Mouse (Mus musculus) gastrocnemius, postnatal 10 days (tissue): ENCODE data around the gene Aatk. TPM values are rescaled to one million over a fixed set of nuclear protein-coding genes. Genes with fewer than 3 reads are reported as not detected.
A peak's percentile ranks its signal among the peaks of the same experiment; 100 is the strongest.

Experiments used
- DNase-seq: peaks from one replicate; pipeline ENCODE4 v3.0.0; 2021; ENCODE audit warnings: mixed read lengths
- long read RNA-seq, 2 experiments: library from polyadenylated mRNA; stranded (forward); transcript quantifications; one replicate each; pipeline ENCODE4 v2.0.0; 2021
- total RNA-seq, 2 experiments: library from RNA; stranded (reverse); gene quantifications; 2 replicates each; pipeline ENCODE4 v1.2.3; 2021

Aatk gene
- 10 to 100 TPM; 18.5 to 20.5 TPM for total RNA-seq
- long read RNA-seq, experiment 1, full-length matches to known transcripts = 3 of 24 reads
- long read RNA-seq, experiment 1, partial matches to known transcripts = 11 of 24 reads
- long read RNA-seq, experiment 1, other reads (novel, unspliced or antisense) = 10 of 24 reads
- long read RNA-seq, experiment 2, full-length matches to known transcripts = 2 of 17 reads
- long read RNA-seq, experiment 2, partial matches to known transcripts = 8 of 17 reads
- long read RNA-seq, experiment 2, other reads (novel, unspliced or antisense) = 7 of 17 reads

DNA sequence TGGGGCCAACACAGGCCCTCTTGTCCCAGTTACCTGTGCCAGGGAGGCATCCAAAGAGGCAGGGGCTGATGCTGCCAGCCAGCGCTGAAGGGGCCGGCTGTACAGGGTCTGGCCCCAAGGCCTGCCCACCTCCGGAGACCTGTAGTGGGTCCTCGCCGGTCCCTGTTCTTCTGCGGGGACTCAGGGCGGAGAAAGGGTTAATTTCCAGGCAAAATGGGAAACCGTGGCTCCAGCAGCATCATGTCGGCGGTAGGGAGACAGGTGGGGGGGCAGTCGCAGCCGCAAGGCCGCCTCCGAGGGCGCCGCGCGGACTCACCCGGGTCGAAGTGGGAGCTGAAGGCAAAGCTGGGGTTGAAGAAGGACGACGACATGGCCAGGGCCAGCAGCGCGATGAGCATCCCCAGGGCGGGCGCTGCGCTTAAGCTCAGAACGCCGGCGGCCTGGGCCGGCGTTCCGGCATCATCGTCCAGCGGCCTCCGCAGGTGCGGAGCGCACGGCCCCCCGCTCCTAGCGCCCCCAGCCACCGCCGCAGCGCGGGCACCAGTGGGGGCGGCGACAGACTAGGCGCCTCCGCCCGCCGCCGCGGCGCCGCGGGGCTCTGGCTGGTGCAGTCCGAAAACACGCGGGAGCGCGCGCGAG lies at the start of gene Aatk:
TSS of gene Aatk (minus strand) at position 615 of the 639 bp plus-strand sequence.
- peak; percentile 42 for DNase-seq

DNA sequence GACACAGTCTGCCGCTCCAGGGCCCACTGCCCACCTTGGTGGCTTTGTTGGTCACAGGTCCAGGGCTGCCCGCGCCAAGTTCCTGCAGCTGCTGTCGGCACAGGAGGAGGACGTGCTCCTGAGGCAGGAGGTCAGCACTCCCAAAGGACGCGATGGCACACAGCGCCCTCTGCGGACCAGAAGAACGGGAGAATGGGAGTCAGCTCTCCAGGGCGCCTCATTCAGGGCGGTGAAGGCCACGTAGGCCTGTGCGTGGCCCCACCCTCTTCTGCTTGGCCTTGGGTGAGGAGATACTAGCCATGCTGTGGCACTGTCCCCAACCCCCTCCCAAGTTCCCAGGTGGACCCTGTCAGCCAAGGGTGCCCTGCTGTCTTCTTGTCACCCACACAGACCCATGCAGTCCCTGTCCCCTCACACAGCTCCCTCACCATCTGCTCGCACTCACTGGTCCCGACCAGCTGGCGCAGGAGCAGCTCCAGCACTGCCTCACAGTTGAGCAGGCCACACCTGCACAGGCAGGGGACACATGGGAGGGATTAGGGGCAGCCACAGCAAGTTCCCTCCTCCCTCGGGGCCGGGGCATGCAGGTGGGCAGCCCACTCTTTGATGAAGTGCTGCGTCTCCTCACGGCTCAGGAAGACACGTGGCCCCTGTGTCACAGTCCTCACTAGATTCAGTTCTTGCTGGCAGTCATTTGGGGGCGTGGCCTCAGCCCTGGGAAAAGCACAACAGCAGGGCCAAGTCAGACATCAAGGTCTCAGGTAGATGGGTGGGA lies 46.0 kb upstream of the Aatk start:
- DNase-seq = no peak

DNA sequence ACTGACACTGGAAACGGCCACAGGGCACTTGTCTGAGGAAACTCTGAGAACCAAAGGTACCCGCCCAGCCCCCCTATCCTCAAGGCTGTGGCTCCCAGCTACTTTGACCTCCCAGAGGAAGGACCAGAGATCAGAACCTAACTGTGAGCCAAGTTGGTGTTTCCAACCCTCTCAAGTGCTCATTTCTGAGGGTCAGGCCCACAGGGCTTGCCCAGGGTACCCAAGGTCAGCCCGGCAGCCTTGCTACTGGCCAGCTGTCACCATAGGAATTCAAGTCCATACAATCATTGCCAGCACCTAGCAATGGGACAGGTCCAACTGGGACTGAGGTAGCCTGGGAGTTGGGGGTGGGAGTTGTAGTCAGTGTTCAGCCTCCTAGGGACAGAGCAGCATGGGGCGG lies 43.7 kb upstream of the Aatk start:
- DNase-seq = no peak

DNA sequence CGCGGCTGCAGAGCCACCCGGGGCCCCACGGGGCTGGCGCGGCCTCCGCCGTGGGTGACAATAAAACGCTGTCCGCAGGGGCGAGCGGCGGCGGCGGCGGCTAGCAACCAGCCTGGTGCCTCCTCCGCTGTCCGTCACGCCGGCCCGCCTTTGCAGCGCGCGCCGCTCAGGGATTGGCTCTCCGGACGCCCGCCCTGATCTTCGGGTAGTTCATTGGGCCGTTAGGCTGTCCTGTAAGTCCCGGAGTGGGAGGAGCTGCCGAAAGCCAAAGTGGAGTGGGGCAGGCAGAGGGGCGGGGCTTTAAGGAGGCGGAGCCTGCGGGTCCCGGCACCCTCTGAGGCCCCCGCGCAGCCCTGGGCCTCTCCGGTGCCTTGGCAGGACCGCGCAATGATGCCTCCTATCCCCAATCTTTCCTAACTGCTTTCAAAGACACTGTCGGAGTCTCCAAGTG lies 39.8 kb upstream of the Aatk start, which contains the start of gene Cep131:
TSS of gene Cep131 (minus strand) at position 126 of the 451 bp plus-strand sequence.
- peak; percentile 97 for DNase-seq

DNA sequence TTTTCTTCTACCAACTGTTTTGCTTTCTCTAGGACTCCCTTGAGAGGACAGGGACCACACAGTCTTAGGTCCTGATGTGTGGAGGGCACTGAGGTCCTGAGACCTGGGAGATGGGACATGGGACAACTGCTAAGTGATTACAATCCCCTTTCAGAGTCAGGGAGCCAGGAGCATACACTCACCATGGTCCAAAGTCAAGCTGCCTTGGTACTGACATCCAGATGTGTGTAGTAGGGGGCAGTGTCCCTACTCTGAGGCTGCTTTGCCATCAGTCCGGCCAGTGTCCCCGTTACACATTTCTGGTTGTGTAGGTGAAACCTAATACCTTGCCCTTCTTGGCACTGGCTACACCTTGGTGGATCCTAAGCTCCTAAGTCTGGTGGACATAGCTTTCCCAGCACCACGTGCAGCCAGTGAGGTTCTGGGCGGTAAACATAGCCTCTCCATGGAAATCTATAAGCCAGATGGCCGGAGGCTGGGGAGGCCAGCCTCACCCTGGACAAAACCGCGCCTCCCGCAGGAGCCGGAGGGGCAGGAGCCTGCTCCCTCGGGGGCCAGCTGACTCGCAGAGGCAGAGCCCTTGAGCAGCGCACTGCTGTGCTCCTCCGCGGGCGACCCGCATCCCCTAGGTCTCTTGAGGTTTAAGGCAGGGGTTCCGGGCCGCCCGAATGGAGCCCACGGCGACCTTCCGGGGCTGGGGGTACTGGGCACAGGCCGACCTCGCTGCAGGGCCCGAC lies 39.1 kb upstream of the Aatk start:
- peak; percentile 57 for DNase-seq

DNA sequence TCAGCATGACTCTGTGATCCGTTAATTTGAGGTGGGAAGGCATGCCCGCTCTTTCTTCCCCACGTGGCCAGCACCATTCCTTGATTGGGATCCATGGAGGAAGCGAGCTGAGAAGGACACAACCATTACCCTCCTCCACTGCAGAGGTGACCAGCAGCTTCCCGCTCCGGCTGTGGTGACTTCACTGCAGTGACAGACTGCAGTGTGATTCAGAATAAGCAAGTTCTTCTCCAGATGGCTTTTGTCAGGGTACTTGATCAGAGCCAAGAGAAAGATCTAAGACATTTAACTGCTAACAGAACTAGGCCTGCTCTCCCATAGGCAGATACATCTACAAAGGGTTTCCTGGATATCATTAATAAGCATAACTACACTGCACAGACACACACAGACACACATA lies 33.3 kb upstream of the Aatk start:
- DNase-seq = no peak

DNA sequence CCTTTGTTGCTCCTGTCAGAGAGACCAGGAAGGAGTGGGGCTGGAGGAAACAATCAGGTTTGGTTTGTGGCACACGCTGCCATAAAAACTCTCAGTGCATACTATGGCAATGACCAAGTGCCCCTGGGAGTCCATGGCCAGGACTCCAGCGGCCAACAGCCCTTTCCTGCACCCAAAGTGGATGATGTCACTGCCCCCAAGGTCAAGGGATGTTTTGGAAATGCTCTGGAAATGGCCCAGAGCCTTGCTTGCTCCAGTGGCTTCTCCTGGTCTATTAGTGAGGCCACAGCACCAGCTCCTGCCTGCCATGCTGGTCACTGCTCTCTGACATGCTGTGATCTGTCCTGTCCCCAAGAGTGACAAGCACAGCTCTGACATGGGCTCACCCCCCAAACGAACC lies 29.2 kb upstream of the Aatk start:
- DNase-seq = no peak

DNA sequence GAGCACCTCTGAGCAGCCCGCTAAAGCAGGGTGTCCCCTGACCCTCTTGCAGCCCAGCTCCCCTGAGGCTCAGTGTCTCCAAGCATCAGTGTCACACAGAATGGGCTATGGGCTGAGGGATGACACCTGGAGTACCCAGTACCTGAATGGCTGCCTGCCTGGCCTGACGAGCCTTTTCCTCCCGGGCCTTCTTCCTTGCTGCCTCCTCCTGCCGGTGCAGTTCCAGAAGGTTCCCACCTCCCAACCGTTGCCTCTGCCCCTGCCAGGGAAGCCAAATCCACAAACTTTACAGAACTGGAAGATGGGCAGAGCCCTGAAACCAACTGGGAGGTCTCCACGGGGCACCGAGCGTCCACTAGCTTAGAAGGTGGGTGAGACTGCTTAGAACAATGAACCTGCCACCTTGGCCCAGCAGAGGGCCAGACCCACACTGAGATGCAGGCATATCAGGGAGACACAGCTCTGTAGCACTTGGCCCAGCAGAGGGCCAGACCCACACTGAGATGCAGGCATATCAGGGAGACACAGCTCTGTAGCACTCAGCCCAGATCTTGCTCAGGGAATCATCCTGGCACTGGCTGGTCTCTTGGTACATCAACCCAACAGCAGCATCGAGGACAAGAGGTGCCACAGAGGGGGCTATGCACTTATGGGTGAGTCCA lies 26.1 kb upstream of the Aatk start:
- DNase-seq = no peak

DNA sequence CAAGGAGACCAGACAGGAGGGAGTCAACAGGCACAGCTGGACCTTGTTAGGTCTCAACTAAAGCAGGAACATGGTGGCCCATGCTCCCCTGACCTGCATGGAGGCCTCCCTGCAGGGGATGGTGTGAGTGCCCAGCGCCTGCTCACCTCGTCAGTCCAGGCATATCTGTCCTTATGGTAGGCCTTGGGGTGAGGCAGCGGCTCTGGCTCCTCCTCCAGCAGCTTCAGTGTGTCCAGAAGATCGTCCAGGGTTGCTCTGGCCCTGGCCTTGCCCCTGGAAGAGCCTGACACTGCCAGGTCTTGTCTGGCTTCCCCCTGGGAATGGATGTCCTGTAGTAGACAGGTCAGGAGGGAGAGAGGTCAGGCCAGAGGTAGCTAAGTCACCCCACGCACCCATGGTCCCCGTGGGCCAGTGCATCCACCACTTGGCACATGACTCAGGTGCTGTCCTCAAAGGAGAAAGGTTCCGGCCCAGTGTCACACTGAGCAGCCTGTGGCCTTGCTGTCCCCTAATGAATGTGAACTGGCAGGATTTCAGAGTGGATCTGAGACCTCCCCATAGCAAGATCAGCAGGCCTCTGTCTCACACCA lies 24.9 kb upstream of the Aatk start:
- DNase-seq = no peak

DNA sequence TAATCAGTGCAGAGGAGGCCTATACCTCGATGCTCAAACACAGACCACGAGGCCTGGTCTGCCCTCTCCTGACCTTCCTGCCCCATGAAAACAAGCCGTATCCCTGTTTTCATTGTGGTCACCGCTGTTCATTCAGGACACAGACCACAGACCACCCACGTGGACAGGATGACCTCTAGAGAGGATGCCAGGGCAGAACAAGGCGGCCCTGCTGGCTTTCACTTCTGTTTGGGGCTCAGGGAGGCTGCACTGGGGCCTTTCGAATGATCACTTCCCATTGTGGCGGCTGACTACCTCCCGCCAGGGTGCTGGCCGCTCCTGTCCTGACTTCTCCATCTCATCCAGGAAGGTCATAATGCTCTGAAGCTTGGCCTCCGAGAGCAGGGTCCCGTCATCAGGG lies 24.1 kb upstream of the Aatk start:
- DNase-seq = no peak

DNA sequence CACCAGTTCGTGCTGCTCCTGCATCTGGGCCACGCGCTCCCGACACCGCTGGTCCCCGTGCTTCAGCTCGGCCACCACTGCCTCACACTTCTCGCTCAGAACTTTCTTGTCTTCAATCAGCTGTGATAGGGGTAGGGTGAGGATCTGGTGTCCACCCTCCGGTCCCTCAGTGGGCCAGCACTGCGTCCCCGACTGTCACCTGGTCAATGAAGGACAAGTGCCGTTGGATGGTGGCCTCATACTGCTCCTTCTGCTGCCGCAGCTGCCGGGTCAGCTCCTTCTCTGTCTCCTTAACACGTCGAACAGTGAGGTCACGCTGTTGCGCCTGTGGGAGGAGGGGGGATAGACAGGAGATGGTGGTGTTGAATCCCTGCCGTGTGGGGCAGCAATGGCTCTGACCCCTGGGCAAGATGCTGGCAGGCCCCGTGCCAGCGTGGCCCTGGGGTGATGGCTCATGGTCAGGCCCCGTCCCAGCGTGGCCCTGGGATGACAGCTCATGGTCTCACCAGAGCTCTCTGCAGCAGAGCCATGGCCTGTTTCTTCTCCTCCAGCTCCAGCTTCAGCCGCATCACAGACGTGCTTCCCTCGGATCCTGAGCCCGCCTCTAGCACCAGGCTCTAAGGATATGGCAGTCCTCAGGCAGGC lies 23.4 kb upstream of the Aatk start:
- no peak for DNase-seq

DNA sequence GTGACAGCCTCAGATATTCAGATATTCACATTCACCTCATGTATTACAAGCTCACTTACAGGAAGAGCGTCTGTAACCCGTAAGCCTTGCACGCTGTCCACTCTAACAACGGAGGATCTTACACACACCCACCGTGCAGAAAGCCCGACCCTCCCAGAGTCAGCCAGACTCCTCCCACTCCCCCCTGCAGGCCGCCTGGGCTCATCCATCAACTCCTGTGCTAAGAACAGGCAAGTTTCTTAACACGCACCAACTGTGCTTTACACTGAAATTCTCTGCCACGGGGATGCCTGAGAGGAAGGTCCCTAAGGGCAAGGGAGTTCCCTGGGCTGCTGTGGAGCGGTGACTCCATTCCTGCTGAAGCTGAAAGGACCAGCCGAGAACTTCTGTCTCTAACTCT lies 22.3 kb upstream of the Aatk start:
- DNase-seq = no peak

DNA sequence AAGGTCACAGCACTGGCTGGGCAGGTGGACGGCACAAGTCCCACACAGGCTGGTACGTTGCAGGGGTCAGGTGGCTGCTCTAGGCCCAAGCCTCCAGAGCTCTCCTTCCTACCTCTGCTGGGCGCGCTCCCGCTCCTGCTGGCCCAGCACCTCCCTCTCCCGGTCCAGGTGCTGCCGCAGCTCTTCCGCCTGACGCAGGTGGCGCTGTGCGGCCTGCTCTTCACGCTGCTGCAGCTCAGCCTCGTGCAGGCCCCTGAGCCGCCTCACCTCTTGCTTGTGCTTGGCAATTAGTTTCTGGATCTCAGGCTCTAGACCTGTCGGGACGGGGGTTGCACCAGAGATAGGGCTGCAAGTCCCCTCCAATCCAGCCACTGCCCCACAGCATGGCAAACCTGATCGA lies 20.9 kb upstream of the Aatk start:
- no peak for DNase-seq

DNA sequence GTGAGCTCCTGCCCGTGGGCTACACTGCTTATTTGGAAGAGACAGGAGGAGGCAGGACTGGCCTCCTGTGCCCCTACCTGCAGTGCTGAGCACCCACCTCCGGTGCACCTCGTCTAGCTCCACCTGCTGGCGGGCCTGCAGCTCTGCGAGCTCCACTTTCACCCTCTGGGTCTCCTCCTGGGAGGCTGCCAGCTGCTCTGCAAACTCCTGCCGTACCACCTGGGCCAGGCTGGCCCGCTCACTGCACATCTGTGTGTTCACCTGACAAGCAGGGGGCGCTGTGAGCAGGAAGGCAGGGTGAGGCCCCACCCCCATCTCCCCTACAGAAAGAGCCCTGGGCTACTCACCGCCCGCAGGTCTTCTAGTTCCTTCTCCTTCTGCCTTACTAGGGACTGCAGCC lies 18.3 kb upstream of the Aatk start:
- DNase-seq = peak; percentile 75

DNA sequence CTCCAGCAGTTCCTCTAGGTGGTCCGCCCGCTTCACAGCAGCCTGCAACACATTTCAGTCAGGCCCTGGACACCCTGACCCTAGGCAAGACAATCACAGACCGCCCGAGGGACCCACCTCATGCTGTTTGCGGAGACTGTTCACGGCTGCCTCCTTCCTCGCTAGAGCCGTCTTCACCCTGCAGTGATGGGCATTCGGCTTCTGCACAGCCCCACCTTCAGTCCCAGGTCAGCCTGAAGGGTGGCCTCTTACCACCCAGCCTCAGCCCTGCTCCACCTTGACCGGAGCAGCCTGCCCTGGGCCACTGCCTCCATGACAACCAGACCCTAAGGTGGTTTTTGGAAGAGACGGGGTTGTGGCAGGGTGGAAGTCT lies 17.7 kb upstream of the Aatk start:
- DNase-seq = no peak

DNA sequence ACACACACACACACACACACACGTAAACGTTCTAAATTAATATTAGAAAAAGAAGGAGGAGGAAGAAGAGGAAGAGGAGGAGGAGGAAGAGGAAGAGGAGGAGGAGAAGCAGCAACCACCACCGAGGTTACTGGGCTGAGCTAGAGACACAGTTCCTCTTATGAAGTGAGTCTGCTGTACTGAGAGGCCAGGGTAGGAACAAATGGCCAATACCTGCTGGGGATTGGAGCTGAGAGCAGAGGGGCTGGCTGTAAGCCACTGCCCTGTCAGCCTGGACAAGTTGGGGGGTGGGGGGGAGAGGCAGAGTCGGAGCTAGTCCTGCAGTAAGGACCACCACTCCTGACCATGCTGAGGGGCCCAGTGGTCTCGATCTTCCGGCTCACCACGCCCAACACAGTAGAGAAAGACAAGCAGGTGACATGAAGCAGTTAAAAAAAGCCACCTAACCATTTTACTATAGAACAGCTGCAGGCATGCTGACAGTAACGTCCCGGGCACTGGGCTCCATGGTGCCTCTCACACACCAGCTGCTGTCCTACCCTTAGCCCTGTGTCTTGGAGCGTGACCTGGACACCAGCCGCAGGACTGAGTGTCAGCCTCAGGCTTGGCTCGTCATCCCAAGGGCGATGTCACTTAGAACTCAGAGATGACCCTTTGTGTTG lies 17.2 kb upstream of the Aatk start:
- no peak for DNase-seq

DNA sequence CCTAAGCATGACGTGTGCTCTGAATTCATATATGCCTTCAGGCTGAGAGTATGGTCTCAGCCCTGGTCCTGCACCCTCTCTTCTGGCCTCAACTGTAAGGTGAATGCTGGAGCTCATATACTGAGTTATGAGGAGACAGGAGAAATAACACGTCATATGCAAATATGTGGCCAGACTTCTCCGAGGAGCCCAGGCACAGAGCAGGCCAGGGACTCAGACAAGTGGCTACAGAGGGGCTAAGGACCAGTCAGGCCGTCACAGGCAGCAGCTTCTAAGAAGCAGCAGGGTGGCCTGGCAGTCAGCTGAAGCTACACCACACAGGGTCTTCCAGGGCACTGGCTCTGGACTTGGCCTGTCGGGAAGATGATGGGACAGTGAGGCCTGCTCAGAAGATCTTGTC lies 16.4 kb upstream of the Aatk start:
- no peak for DNase-seq

DNA sequence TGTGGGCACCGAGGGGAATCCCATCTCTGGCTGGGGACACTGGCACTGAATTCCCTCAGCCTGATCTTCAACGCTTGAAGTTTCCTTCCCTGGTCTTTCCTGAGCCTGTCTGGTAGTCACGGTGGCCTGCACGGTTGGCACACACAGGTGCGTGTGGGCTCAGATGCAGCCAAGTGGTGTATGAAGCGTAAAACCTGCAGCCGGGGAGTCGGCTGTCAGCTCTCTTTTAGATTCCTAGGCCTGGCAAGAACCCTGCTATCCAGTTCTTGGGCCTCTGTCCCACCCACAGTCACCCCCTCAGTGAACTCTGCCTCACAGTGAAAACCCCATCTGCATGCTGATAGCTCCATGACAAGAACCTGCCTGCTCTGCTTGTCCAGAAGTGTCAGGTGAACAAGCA lies 13.7 kb upstream of the Aatk start:
- DNase-seq = no peak

DNA sequence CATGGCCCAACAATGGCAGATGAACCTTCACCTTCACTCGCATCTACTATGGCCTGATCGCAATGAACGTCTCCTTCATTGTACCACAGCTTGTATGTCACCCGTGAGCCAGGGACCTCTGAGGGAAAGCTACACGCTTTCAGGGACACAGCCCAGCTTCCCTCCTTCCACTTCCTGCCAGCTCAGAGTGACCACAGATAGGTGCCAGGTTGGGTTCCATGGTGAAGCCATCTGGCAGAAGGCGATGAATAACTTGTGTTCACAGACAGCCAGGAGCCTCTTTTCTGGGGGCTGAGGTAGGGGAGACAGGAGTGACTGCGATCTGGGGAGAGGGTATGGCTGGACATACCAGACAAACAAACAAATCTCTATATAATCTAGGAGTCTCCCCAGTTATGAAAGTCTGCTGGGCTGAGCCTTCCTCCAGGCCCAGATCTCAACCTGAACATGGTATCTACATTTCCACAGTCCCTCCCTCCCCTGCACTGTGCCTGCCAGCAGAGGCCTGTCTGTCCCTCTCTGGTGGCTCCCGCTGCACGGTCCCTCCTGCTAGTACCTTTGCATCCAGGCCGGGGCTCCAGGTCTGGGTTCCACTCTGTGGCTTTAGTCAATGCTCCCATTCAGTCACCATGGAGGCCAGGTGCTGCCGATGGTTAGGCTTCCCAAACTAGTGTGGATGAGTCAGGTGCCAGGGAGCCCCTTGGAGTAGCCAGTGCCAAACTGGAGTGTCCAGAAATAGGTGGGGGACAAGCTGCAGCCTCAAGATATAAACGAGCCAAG lies 9.2 kb upstream of the Aatk start:
- DNase-seq = no peak

DNA sequence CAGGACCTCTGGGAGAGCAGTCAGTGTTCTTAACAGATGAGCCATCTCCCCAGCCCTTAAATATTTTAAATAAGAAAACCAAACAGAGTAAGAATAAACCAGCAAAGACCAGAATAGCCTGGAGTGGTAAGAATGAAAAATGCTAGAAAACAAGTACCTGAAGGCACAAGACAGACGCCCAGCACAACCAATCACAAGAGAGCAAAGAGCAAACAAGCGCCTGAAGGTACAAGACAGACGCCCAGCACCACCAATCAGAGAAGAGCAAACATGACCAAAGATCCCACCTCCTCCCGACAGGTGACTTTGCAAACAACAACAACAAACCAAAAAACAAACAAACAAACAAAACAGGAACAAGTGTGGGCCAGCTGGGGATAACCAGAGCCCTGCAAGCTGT lies 6.9 kb upstream of the Aatk start:
- no peak for DNase-seq
